Mouse (Mus musculus): ENCODE measurements around the gene Icam1.

The Icam1 gene

DNA sequence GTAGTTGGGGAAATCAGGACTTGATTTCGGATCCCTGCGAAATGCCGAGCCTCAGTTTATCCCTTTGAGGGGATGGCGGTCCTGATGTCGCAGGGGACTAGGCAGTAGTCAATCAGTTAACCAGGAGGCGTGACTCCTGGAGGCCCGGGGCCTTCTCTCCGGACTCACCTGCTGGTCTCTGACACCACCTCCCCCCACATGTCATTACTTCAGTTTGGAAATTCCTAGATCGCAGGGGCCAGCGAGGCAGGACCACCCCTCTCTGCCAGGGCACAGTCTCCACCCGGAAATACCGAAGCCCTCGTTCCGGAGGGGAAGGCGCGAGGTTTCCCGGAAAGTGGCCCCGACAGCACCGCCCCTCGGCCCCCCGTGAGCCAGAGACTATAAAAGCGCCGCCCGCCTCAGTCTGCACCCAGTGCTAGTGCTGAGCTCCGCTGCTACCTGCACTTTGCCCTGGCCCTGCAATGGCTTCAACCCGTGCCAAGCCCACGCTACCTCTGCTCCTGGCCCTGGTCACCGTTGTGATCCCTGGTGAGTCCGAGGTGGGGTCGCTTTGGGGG lies at the start of gene Icam1:
Gene Icam1, plus strand, starts transcription at position 415 of the 560 bp plus-strand sequence.
- peak; percentile 82 to 89 for DNase-seq

DNA sequence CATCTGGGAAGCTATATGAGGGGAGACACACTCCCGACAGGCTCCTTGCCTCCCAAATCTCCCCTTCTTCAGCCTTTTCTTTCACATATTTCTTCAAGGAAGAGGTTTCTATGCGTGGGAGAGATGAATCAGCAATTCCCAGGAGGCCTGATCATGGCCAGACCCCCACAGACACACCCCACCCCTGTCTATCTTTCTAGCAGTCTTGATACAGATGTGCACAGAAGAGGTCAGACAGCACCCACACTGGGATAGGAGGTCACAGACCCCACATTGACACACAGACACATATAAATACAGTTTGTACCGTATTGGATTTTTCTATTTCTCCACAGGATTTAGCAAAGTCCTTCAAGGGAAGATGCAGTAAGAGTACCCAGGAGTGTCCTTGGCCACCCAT lies 49.8 kb upstream of the Icam1 start:
- no peak for DNase-seq

DNA sequence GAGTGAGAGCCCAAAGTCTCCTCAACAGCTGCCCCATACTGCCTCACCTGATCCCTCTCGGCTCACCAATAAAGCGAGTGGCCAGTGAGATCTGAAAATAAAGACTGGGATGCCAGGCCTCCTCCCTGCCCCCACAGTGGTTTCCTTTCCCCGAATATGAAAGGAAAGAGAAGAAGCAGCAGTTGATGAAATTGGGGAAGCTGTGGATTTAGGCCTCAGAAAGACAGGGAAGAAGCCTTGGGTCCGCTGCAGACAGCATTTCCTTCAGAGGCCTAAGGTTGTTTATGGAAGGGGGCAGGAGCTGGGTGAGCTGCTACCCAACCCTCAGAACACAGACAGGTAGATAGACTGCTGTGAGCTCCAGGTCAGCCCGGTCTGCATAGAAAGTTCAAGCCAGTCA lies 49.0 kb upstream of the Icam1 start:
- DNase-seq = no peak

DNA sequence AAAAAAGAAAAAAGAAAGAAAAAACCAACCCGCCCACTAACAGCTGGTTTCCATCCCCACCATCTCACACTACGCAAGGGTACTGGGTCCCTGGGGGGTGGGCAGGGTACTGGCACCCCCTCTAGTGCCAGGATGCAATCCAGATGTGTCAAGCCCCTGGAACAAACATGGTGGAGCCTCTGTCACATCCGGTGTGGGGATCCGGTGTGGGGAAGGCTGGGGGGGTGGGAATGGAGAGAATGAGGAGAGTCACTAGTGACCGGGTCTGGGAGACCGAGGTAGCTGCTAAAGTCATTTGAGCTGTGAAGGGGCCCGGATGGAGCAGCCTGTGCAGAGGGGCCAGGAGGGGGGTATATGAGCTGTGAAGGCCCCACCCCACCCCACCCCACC lies 44.0 kb upstream of the Icam1 start:
- DNase-seq = peak; percentile 36 to 57

DNA sequence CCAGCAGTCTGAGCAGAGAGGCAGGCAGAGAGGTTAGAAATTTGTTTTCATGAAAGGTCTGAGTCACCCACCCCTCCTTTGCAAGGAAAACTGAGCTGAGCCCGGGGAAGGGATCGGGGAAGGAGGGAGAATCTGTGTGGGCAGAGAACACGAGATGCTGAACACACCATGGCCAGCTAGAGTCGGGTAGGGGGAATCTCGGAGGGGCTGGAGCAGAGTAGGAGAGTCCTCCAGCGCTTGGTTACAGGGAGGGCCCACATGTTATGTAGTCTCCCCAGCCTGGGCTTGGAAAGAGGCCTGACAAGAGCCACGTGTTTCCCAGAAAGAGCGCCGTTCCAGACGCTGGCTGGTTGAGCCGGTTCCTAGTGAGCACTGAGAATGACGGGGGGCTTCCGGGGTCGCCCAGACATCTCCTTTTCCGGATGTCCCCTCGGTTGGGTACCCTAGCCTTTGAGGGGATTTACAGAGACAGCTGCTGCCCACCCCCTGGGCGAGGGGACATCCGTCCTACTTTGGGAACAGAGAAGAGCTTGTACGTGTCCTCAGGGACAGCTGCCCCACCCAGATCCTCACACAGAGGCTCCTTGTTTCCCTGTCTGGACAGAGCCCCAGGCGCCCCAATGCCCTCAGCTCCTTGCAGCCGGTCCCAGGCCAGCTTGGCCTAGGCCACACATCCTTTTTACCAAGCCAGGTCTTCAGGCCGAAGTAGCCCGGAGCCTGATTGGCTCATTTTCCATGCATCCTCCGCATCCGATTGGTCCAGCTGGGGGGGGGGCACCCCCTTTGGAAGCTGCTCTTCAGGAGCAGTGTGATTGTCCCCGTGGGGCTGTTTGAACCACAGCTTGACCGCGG lies 43.4 kb upstream of the Icam1 start:
- peak; percentile 68 to 81 for DNase-seq

DNA sequence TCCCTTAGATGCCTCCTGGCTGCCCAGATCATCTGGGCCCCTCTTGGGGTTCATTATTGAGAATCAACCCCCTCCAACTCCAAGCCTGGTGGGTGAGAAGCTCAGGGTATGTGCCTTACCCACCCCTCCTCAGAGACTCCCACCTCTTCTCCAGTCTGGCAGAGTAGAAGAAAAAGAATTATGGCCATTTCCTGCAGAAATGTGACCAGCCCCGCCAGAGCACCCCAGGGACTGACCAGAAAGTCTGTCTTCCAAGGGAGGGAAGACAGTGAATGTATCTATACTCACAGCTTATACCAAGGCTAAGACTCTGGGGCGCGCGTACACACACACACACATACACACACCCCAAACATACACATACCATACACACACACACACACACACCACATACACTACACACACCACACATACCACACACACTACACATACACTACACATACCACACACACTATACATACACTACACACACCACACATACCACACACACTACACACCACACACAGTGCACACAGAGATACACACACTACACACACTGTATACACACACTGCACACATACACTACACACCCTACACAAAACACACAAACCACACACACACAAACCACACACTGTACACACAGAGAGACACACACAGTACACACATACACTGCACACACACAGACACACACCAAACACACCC lies 42.6 kb upstream of the Icam1 start:
- DNase-seq = peak; percentile 50 to 64

DNA sequence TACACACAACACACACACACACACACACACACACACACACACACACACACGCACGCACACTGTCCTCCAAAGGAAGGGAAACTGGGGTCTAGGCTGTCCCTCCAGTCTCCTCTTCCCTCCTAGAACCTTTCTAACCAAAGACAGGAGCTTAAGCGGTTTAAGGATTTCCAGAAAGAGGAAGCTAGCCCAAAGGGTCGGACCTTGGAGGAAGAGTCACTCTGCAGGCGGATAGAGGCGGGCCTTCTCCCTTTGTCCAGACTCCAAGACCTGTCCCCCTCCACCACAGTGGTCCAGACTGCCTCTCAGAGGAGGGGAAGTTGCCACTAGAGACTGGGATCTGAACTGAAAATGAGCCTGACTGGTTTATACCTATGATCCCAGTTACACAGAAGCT lies 42.1 kb upstream of the Icam1 start:
- DNase-seq = peak; percentile 40 to 55

DNA sequence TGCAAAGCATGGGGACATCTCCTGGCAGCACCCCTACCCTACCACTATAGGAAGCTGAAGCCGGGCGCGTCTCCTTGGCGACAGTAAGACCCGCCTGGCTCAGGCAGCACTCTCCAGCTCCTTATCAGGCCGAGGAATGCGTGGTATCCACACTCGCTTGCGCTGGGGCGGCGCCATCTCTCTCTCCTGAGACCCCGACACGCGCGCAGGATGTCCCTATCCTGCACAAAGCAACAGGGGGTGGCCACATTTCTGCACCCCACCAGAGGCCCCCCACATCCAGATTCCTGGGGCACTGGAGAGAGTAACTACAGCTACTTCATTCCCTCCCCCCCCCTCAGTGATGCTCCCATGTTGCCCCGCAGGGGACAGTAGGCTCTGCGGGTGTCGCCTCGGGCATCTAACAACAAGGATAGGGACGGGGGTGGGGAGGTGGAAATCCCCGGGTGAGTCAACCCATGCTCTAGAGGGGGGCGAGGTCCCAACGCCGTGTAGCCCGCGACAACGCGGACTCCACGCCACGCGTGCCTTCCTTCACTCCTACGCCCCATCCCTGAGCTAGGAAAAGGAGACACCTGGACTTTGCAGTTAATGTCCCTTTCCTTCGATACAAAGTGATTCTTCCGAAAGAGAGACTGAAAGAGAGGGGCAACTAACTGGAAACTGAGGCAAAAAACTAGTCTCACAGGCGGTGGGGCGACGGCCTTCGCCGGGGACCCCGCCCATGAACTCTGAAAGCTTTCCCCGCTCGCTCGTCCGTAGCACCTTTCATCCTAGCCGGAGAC lies 40.2 kb upstream of the Icam1 start:
- DNase-seq = peak; percentile 74 to 82

DNA sequence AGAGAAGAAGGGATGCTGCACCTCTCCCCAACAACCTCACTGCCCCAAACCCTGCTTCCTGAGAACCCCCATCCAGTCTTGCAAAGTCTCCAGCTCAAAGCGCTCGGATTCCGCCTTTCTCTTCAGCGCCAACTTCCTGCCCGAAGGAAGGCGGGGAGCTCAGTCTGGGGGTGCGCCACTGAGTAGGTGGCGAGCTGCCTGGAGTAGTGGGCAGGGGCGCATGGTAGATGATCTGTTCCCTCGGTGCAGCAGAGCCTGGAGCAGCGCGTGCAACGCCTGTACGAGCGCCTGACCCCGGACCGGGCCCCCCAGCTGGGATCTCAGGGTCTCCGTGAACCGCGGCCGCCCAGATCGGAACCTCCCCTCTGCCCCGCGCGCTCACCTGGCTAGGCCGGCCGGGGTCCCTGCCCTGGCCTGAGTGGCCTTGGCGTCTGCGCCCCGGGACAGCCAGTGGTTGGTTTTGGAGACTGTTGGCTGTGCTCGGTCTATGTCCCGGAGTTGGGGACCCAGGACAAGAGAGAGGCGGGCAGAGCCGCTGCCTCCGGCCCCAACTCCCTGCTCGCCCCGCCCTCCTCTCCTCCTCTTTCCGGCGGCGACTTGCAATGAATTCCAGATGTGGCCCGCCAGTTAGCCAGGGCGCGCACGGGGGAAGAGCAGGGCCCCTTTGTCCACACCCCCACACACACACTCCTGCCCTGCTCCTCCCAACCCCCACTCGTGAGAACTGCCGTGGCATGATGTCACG lies 39.4 kb upstream of the Icam1 start, which contains the start of gene S1pr2:
Gene S1pr2, minus strand, starts transcription at position 566 of the 745 bp plus-strand sequence.
- peak; percentile 90 to 94 for DNase-seq

DNA sequence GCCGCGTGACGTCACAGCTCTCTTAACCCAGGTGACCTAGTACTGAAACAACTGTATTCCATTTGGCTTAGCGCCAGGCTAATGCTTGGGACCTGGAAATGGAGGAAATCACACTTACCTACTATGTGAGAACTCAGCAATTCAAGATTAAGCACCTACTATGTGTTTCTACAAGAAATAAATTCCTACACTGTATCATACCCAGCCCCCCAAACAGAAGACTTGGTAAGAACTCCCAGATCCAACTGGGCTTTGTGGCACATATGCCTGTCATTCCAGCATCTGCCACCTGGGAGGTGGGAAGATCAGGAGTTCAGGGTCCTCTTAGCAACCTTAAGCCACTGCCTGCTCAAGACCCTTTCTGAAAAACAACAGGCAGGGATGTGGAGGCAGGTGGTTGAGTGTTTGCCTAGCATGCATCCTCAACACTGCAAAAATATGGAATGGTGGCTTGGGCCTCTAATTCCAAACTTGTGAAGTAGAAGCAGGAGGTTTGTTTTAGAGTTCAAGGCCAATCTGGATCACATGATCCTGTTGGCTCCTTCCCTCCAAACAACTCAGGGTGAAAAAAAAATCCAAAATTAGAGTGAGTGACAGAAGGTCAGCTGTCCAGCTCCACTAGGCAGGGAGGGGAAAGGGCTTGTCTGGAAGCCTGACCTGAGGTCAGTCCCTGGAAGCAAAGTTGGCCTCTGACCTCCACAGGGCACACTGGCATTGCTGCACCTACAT lies 38.7 kb upstream of the Icam1 start:
- DNase-seq = no peak

DNA sequence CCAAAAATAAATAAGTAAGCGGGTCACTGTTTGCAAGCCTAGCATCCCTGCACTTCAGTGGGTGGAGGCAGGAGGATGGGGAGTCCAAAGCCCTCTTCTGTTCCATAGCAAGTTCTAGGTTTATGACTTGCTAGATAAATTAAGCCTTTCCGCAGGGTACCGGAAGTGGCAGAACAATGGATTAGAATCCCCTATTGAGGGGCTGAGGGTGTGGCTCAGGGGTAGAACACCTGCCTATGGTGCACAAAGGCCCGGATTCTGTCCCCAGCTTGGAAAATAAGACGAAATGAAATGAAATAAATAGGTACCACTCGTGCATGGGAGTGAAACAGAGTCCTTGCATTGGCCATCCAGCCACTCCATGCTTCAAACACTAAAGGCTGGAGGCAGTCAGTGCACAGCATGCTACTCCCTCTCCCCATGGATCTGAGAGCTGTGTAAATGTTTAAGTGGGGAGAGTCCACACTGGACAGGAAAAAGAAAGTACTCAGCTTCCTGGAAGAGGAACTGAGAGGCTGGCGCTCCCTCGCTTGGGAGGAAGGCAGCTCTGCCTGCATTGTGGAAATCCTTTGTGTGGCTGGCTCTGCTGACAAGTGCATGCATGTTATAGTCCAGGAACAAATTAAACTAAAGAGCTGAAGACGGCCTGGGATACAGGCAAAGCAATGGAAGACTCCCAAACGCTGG lies 37.2 kb upstream of the Icam1 start:
- no peak for DNase-seq

DNA sequence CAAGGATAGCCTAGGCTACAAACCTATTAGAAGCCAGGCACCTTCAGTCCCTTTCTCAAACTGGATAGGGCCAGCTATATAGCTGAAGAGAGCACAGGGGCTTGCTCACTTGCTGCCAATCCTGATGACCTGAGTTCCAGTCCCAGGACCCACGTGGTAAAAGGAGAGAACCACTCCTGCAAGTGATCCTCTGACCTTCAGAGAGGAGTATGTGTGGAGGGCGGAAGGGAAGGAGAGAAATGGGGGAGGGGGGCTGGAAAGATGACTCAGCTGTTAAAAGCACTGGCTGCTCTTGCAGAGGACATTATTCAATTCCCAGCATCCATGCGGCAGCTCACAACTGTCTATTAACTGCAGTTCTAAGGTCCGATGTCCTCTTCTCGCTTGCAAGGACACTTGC lies 36.6 kb upstream of the Icam1 start:
- DNase-seq = no peak

DNA sequence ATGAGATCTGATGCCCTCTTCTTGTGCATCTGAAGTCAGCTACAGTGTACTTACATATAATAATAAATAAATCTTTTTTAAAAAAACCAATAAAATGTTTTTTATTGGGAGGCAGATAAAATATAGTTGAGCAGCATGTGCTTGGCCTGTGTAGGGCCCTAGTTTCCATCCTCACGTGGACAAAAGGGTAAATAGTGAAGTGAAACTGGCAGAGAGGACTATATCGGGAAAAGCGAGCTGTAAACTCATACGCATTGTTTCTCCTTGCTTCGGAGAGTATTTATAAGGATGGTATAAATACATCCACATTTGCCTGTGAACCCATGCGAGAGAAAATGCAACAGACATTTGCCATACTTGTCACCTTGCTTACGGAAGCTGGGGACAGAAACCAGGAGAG lies 36.0 kb upstream of the Icam1 start:
- no peak for DNase-seq

DNA sequence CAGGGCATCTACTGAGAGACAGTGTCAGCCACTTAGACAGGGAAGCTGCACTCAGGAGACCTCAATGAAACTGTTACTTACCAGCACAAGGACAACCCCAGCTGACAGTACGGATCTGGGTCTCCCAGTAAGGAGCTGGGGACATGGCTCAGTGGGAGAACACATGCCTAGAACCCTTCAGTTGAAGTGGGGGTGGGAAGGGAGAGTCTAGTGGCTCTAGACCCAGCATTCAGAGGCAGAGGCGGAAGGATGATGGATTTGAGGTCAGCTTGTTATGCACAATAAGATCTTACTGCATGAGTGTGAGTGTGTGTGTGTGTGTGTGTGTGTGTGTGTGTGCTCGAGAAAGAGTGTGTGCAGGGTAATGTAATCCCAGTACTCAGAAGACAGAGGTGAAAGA lies 33.6 kb upstream of the Icam1 start:
- DNase-seq = no peak

DNA sequence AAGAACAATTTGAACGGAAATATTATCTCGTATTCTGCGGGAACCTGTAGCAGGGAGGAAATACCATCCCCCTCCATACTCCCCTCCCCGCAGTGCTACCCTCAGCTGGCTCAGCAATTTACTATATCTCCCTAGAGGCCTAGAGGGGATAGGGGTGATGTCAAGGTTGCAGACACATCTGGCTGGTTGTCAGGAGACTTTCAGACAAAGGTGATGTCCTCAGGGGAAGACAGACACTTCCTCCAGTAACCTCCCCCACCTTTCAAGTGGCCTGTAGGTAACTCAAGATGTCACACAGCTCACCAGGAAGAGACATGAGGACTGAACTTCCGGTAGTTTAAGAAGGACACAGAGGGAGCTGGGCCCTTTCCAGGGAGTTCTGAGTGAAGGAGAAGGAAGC lies 32.6 kb upstream of the Icam1 start:
- DNase-seq = no peak

DNA sequence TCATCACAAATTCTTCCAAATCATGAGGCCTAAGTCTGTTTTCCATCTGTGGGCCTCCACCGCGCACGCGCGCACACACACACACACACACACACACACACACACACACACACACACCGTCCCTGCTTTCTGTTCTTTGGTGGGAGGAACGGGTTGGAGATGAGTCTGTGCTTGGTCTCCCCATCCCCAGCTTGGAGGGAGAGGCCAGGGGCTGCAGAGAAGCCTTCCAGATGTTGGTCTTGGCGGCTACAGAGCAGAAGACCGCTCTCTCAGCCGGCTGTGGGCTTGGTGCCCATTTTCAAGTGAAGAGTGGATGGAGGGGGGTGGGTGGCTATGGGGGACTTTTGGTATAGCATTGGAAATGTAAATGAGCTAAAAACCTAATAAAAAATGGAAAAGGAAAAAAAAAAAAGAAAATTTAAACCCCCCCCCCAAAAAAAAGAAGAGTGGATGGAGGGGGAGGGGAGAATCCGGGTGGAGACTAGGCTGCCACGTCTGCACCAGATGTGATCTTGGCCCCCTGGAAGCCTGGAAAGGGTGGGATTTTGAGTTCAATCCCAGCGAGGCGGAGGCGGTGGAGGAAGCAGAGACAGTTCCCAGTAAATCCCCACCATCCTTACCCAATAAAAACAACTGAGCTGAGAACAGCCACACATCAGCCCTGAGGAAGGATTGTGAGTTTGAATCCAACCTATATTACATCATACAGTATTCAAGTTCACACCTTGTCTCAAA lies 28.7 kb upstream of the Icam1 start:
- peak; percentile 80 to 86 for DNase-seq

DNA sequence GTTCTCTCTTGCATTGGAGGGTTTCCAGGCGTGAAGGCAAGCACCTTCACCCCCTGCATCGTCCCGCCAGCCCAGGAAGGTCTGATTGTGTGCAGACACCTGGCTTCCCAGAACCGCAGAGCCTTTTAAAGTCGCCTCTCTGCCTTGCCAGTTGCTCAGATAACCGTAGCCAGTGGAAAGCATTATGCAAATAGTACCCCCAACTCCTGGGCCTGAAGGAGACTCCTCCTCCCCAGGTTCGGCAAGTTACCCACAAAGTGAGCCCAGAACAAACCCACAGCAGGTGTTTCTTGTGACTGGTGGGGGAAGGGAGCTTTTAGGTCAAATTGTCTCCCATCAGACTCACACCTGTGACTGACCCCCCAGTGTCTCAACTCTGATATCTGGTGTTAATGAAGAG lies 27.8 kb upstream of the Icam1 start:
- no peak for DNase-seq

DNA sequence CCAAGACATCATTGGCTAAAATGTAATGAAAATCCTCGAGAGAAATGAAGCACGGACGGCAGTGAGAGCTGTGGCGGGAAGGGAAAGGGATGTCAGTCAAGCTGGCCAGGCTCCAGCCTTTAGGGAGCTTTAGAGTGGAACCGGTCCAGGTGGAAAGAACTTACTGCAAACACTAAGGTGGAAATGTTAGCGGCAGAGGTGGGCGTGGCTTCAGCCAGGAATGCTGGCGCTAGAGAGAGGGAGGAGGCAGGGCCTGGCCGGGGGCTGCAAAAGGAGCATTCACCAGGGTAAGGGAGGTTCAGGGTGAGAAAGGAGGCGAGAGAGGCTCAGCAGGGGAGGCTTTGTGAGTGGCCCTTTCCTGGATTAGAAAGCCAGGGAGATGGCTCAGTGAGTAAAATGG lies 24.9 kb upstream of the Icam1 start:
- peak; percentile 79 to 87 for DNase-seq

DNA sequence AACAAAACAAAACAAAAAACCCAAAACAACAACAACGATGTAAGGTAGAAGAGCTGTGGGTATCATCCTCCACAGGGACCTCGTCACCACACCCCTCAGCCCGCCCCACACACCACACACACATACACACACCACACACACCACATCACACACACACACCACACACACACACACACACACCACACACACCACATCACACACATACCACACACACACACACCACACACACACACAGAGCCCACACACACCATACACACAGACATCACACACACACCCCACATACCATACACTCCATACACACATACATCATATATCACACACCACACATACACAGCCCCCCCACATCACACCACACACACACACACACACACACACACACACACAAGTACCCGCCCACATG lies 24.2 kb upstream of the Icam1 start:
- DNase-seq = no peak

DNA sequence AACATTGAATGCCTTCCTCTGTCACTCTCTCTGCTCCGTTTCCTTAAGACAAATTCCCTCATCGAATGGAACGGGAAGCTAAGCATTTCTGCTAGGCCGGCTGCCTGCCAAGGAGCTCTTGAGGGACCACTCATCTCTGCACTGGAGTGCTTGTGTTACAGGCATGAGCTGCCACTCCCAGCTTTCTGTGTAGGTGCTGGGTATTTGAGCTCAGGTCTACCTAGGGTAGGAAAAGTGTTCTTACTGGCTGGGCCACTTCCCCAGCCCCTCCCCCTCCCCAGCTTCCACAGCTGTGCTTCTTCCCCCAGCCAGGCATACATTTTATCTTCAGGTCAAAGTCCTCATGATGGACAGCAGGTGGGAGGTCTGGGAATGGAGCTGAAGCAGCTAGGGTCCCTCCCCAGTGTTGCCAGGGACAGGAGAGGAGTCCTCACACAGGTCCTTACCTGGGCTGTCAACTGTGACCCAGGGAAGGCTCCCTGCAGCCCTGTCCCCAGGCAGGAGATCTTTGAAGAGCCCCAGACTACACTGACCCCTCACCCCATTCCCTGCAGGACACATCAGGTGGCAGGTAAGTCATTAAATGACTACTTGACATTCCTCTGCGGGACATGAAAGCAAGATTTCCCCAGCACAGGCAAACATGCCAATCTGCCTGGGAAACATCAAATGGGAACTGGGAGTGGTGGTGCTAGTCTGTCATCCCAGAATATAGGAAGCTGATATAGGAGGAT lies 22.5 kb upstream of the Icam1 start:
- DNase-seq = peak in 1 of 2 experiments; percentile 59
